Comparison of ENCODE assay signal across 8 mouse cellular contexts in genomic region chrX:12762334-12763126, GRCm38 (mm10). TPM values are rescaled to one million over a fixed set of nuclear protein-coding genes. Genes with fewer than 3 reads are reported as not detected.
DNase-seq lines count a peak whose midpoint lies in the region; ATAC-seq and TF ChIP-seq lines count a peak whose summit lies in the region.

No protein-coding gene starts in this region.

- no peaks in the 10 kb centered on the region for H3K9me3 ChIP-seq in G1E (replicated peaks)
- H3K9me3 ChIP-seq in liver, embryonic 13.5 days (replicated peaks) = no peaks in the 10 kb centered on the region

- peak overlapping the region; percentile 88 for H3K9ac ChIP-seq in liver, embryonic 13.5 days

- H3K4me3 ChIP-seq in kidney, adult 2 months (ENCODE audit: insufficient read depth, low read depth, low read length) = peak overlapping the region; percentile 68
- peak overlapping the region; percentile 77 for H3K4me3 ChIP-seq in G1E (ENCODE audit: low read depth, low read length)
- peak overlapping the region; percentile 56 for H3K4me3 ChIP-seq in embryonic fibroblast, embryonic 13.5 days (ENCODE audit: insufficient read depth, low read length)
- H3K4me3 ChIP-seq in liver, embryonic 13.5 days (replicated peaks) = peak overlapping the region; percentile 74

- no peak for TF ChIP-seq CTCF in kidney, adult 2 months (conservative IDR thresholded peaks at IDR 0.05; ENCODE audit: insufficient read depth, insufficient read length, low read depth, low read length)
- no peak for TF ChIP-seq CTCF in G1E (IDR thresholded peaks at IDR 0.05; ENCODE audit: low read depth, low read length)
- no peak for TF ChIP-seq CTCF in embryonic fibroblast, embryonic 13.5 days (IDR thresholded peaks at IDR 0.05; ENCODE audit: borderline replicate concordance, insufficient read depth, low read length)

- H3K4me1 ChIP-seq in kidney, adult 2 months (ENCODE audit: control insufficient read depth, insufficient read depth, low read length) = peaks cover 1% of the 10 kb centered on the region; the same call in 1 of the 2 replicates
- H3K4me1 ChIP-seq in G1E (ENCODE audit: insufficient read depth, low read depth, low read length) = peaks cover 13% of the 10 kb centered on the region
- H3K4me1 ChIP-seq in embryonic fibroblast, embryonic 13.5 days (ENCODE audit: control insufficient read depth, insufficient read depth, low read length) = no peaks in the 10 kb centered on the region
- peaks cover 19% of the 10 kb centered on the region for H3K4me1 ChIP-seq in liver, embryonic 13.5 days (replicated peaks)

- H3K4me2 ChIP-seq in liver, embryonic 13.5 days = peak overlapping the region; percentile 74

- no peaks in the 10 kb centered on the region for H3K27me3 ChIP-seq in kidney, adult 2 months (replicated peaks; ENCODE audit: control insufficient read depth, insufficient read depth, low read length)
- H3K27me3 ChIP-seq in G1E (ENCODE audit: insufficient read depth, low read length) = no peaks in the 10 kb centered on the region
- H3K27me3 ChIP-seq in liver, embryonic 13.5 days = peaks cover 12% of the 10 kb centered on the region

- no peaks in the 10 kb centered on the region for H3K36me3 ChIP-seq in kidney, adult 2 months (ENCODE audit: control insufficient read depth, insufficient read depth, low read length)
- H3K36me3 ChIP-seq in G1E (replicated peaks) = peaks cover 3% of the 10 kb centered on the region
- no peaks in the 10 kb centered on the region for H3K36me3 ChIP-seq in liver, embryonic 13.5 days

- no peak for ATAC-seq in G1E (ENCODE audit: extremely low read depth, insufficient number of reproducible peaks, low FRiP score, poor library complexity, severe bottlenecking)
- no peak for ATAC-seq in liver, embryonic 13.5 days (ENCODE audit: low read depth)

- 1% methylated on average over 32 of the region's 32 CpGs for WGBS in kidney, adult 2 months
- WGBS in liver, embryonic 13.5 days (ENCODE audit: insufficient replicate concordance) = 11% methylated on average over 32 of the region's 32 CpGs

- peak overlapping the region; percentile 92 for H3K27ac ChIP-seq in kidney, adult 2 months (ENCODE audit: insufficient read depth, low read depth, low read length)
- H3K27ac ChIP-seq in embryonic fibroblast, embryonic 13.5 days (ENCODE audit: insufficient read depth, low read length) = peak overlapping the region; percentile 96
- H3K27ac ChIP-seq in liver, embryonic 13.5 days = peak overlapping the region; percentile 94

- no peak for DNase-seq in kidney, adult 2 months
- no peak for DNase-seq in kidney, postnatal 4 days
- no peak for DNase-seq in G1E (ENCODE audit: low spot score)
- no peak for DNase-seq in liver, embryonic 13.5 days
- peak; percentile 23 for DNase-seq in thymus, postnatal 25 days
- no peak for DNase-seq in T-cell, adult 2 months (ENCODE audit: low spot score)
- no peak for DNase-seq in testis, postnatal 10 days (ENCODE audit: low spot score)

- TF ChIP-seq POLR2A in kidney, adult 2 months (IDR thresholded peaks at IDR 0.05; ENCODE audit: low read depth, low read length) = no peak
- TF ChIP-seq POLR2A in embryonic fibroblast, embryonic 13.5 days (IDR thresholded peaks at IDR 0.05; ENCODE audit: low read depth, low read length) = no peak

RNA-seq across cellular contexts. Expression of gene Med14, which starts 0.7 kb away (rescaled TPM):
- 17.4 and 25.0 TPM in 2 replicates for polyA plus RNA-seq in kidney, adult 2 months (2012; rRNA removed)
- 74.7 and 81.1 TPM in 2 replicates for total RNA-seq in G1E (2014; fragmentation: Nextera tagmentation)
- 20.6 and 22.8 TPM in 2 replicates for total RNA-seq in G1E (2017)
- polyA plus RNA-seq in G1E (2012) = 4.5 and 4.7 TPM in 2 replicates
- polyA plus RNA-seq in embryonic fibroblast, embryonic 13.5 days (2011; ENCODE audit: insufficient read length, low read depth, missing spikeins) = 47.5 and 51.3 TPM in 2 replicates
- polyA plus RNA-seq in liver, embryonic 13.5 days (2015; fragmentation: Nextera tagmentation; extraction: Ambion mirVana) = 4.1 and 5.4 TPM in 2 replicates
